Mouse (Mus musculus): Measurements from ENCODE around the gene Atp8b2. TPM values are rescaled to one million over a fixed set of nuclear protein-coding genes. Genes with fewer than 3 reads are reported as not detected.

Gene Atp8b2
- polyA plus RNA-seq, 2 experiments: 1.8 to 3.4 TPM

- no peak for DNase-seq (ENCODE audit: low read depth in 3 of 3, low spot score in 3 of 3)
- WGBS (ENCODE audit: insufficient replicate concordance): 52% methylated on average over 2 of the region's 2 CpGs
- Histone ChIP-seq H3K4me1 (replicated peaks; ENCODE audit: control insufficient read depth in 2 of 2, insufficient read depth in 2 of 2, low read length in 1 of 2) (no peaks in the 10 kb centered on the region), H3K36me3 (replicated peaks; ENCODE audit: control insufficient read depth, insufficient read depth, low read depth) (no peaks in the 10 kb centered on the region), H3K9ac (replicated peaks) (no peak overlapping the region), H3K9me3 (ENCODE audit: control insufficient read depth, low read length) (no peaks in the 10 kb centered on the region), H3K27me3 (ENCODE audit: control insufficient read depth, insufficient read depth, low read length) (no peaks in the 10 kb centered on the region), H3K4me3 (ENCODE audit: insufficient read depth in 1 of 2, low read depth in 2 of 2, low read length in 2 of 2) (no peak overlapping the region), H3K27ac (no peak overlapping the region), H3K4me2 (ENCODE audit: low read depth) (no peak overlapping the region)
- ATAC-seq (ENCODE audit: insufficient read depth): no peak
- TF ChIP-seq CTCF (IDR thresholded peaks at IDR 0.05; ENCODE audit: low read depth): no peak
- no peak for TF ChIP-seq EP300 (IDR thresholded peaks at IDR 0.05; ENCODE audit: low read depth)
These were observed 30.4 kb downstream of the Atp8b2 start for GRCm38 (mm10) chr3:89932925-89933324.

- no peak overlapping the region for H3K9ac ChIP-seq (replicated peaks)
- DNase-seq (ENCODE audit: low read depth in 3 of 3, low spot score in 3 of 3) (no peak), ATAC-seq (ENCODE audit: insufficient read depth) (no peak)
- no peak overlapping the region for H3K4me2 ChIP-seq (ENCODE audit: low read depth)
- WGBS (ENCODE audit: insufficient replicate concordance): 61% methylated on average over 4 of the region's 4 CpGs
- no peaks in the 10 kb centered on the region for H3K9me3 ChIP-seq (ENCODE audit: control insufficient read depth, low read length)
- no peaks in the 10 kb centered on the region for H3K4me1 ChIP-seq (replicated peaks; ENCODE audit: control insufficient read depth in 2 of 2, insufficient read depth in 2 of 2, low read length in 1 of 2)
- no peak overlapping the region for H3K4me3 ChIP-seq (ENCODE audit: insufficient read depth in 1 of 2, low read depth in 2 of 2, low read length in 2 of 2)
- H3K27ac ChIP-seq: no peak overlapping the region
- H3K27me3 ChIP-seq (ENCODE audit: control insufficient read depth, insufficient read depth, low read length): no peaks in the 10 kb centered on the region
- no peak for TF ChIP-seq EP300 (IDR thresholded peaks at IDR 0.05; ENCODE audit: low read depth)
- TF ChIP-seq CTCF (IDR thresholded peaks at IDR 0.05; ENCODE audit: low read depth): no peak
- H3K36me3 ChIP-seq (replicated peaks; ENCODE audit: control insufficient read depth, insufficient read depth, low read depth): no peaks in the 10 kb centered on the region
These were observed 34.4 kb downstream of the Atp8b2 start for GRCm38 (mm10) chr3:89928956-89929355.

- Histone ChIP-seq H3K4me1 (replicated peaks; ENCODE audit: control insufficient read depth in 2 of 2, insufficient read depth in 2 of 2, low read length in 1 of 2) (no peaks in the 10 kb centered on the region), H3K9me3 (ENCODE audit: control insufficient read depth, low read length) (no peaks in the 10 kb centered on the region), H3K27ac (no peak overlapping the region), H3K4me2 (ENCODE audit: low read depth) (no peak overlapping the region), H3K9ac (replicated peaks) (no peak overlapping the region), H3K27me3 (ENCODE audit: control insufficient read depth, insufficient read depth, low read length) (no peaks in the 10 kb centered on the region), H3K4me3 (ENCODE audit: insufficient read depth in 1 of 2, low read depth in 2 of 2, low read length in 2 of 2) (no peak overlapping the region), H3K36me3 (replicated peaks; ENCODE audit: control insufficient read depth, insufficient read depth, low read depth) (no peaks in the 10 kb centered on the region)
- TF ChIP-seq CTCF (IDR thresholded peaks at IDR 0.05; ENCODE audit: low read depth) (peak; percentile 61), EP300 (IDR thresholded peaks at IDR 0.05; ENCODE audit: low read depth) (no peak)
- no peak for DNase-seq (ENCODE audit: low read depth in 3 of 3, low spot score in 3 of 3)
- 88% methylated on average over 1 of the region's 1 CpGs for WGBS (ENCODE audit: insufficient replicate concordance)
- no peak for ATAC-seq (ENCODE audit: insufficient read depth)
These were observed 36.9 kb downstream of the Atp8b2 start for GRCm38 (mm10) chr3:89926440-89926839.

DNA sequence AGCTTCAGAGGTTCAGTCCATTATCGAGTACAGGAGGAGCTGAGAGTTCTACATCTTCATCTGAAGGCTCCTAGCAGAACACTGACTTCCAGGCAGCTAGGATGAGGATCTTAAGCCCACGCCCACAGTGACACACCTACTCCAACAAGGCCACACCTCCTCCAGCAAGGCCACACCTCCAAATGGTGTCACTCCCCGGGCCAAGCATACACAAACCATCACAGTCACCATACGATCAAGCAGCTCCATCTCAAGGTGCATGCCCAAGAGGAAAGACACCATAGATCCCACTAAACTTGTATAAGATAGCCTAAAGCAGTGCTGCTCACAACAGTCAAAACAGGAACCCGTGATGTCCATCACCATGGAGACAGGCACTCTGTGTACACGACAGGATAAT is 42.6 kb downstream of the Atp8b2 start:
- H3K27me3 ChIP-seq (ENCODE audit: control insufficient read depth, insufficient read depth, low read length): no peaks in the 10 kb centered on the region
- H3K4me3 ChIP-seq (ENCODE audit: insufficient read depth in 1 of 2, low read depth in 2 of 2, low read length in 2 of 2): no peak overlapping the region
- H3K36me3 ChIP-seq (replicated peaks; ENCODE audit: control insufficient read depth, insufficient read depth, low read depth): no peaks in the 10 kb centered on the region
- TF ChIP-seq CTCF (IDR thresholded peaks at IDR 0.05; ENCODE audit: low read depth) (no peak), EP300 (IDR thresholded peaks at IDR 0.05; ENCODE audit: low read depth) (no peak)
- no peak overlapping the region for H3K9ac ChIP-seq (replicated peaks)
- ATAC-seq (ENCODE audit: insufficient read depth) (0 out of 2 replicates have a peak, but pooled peaks have one; percentile 15), DNase-seq (ENCODE audit: low read depth in 3 of 3, low spot score in 3 of 3) (no peak)
- H3K4me2 ChIP-seq (ENCODE audit: low read depth): no peak overlapping the region
- 50% methylated on average over 6 of the region's 6 CpGs for WGBS (ENCODE audit: insufficient replicate concordance)
- no peak overlapping the region for H3K27ac ChIP-seq
- H3K4me1 ChIP-seq (replicated peaks; ENCODE audit: control insufficient read depth in 2 of 2, insufficient read depth in 2 of 2, low read length in 1 of 2): no peaks in the 10 kb centered on the region
- H3K9me3 ChIP-seq (ENCODE audit: control insufficient read depth, low read length): no peaks in the 10 kb centered on the region

DNA sequence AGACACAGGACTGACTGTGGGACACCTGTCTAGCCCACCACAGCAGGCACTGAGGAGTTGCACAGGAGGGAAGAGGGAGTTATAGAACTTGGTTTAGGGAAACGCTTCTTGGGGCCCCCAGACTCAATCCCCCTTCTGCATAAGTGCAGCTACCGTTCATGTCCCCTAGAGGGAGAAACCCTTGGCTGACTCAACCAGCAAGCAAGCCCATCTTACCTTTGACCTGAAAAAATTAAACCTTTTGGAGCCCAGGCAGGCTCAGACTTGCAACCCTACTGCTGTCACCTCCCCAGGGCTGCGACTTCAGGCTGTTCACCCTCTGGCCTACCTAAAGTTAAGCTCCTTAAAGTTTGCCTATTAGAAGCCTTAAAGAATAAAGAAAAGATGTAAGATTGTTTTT is 45.9 kb downstream of the Atp8b2 start:
- Histone ChIP-seq H3K27me3 (ENCODE audit: control insufficient read depth, insufficient read depth, low read length) (peaks cover 22% of the 10 kb centered on the region), H3K36me3 (replicated peaks; ENCODE audit: control insufficient read depth, insufficient read depth, low read depth) (no peaks in the 10 kb centered on the region), H3K9me3 (ENCODE audit: control insufficient read depth, low read length) (no peaks in the 10 kb centered on the region), H3K4me2 (ENCODE audit: low read depth) (no peak overlapping the region), H3K27ac (no peak overlapping the region), H3K4me1 (replicated peaks; ENCODE audit: control insufficient read depth in 2 of 2, insufficient read depth in 2 of 2, low read length in 1 of 2) (peaks cover 0 to 3% of the 10 kb centered on the region in 2 experiments; a peak in 1 of 4 replicates), H3K9ac (replicated peaks) (no peak overlapping the region), H3K4me3 (ENCODE audit: insufficient read depth in 1 of 2, low read depth in 2 of 2, low read length in 2 of 2) (no peak overlapping the region)
- TF ChIP-seq CTCF (IDR thresholded peaks at IDR 0.05; ENCODE audit: low read depth): no peak; the same call in 1 of the 2 replicates
- TF ChIP-seq EP300 (IDR thresholded peaks at IDR 0.05; ENCODE audit: low read depth): no peak
- DNase-seq (ENCODE audit: low read depth in 3 of 3, low spot score in 3 of 3) (no peak), ATAC-seq (ENCODE audit: insufficient read depth) (no peak)
- 52% methylated on average over 3 of the region's 3 CpGs for WGBS (ENCODE audit: insufficient replicate concordance)
